Mouse (Mus musculus): ENCODE results near the gene Dhx34.

DNA sequence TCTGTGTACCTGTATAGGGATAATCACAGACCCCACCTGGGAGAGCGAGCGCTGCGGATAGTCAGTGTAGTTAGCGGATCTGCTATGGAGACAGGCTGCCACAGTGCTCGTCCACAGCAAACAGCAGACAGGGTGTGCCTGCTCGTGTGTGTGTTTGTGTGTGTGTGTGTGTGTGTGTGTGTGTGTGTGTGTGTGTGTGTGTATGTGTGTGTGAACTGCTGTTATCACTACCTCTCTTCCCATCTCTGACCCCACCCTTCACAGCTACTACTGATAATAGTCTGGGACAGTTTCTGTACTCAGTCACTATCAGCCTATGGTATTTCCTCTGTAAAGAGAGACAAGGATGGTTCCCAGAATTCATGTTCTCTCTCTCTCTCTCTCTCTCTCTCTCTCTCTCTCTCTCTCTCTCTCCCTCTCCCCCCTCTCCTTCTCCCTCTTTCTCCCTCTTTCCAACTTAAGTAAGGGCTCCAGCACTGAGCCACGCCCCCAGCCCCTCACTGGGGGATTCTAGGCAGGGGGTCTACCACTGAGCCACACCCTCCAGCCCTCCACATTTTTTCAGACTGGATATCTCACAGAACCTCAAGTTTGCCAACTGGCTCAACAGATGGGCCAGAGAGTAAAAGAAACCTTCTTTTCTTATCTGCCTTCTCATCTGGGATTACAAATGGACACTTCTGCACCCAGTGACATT is 18.6 kb upstream of the Dhx34 start:
- TF ChIP-seq POLR2A (IDR thresholded peaks at IDR 0.05; ENCODE audit: borderline replicate concordance, insufficient read depth, low read length) (no peak), CTCF (IDR thresholded peaks at IDR 0.05; ENCODE audit: borderline replicate concordance, insufficient read depth, low read depth, low read length) (no peak)
